Mouse (Mus musculus) layer of hippocampus, adult 11-12 months (tissue): Measurements from ENCODE around the gene Dlx3.

Experiments
- DNase-seq: peaks from one replicate; pipeline ENCODE4 v3.0.0; 2022; ENCODE audit warnings: low spot score

The Dlx3 gene

DNA sequence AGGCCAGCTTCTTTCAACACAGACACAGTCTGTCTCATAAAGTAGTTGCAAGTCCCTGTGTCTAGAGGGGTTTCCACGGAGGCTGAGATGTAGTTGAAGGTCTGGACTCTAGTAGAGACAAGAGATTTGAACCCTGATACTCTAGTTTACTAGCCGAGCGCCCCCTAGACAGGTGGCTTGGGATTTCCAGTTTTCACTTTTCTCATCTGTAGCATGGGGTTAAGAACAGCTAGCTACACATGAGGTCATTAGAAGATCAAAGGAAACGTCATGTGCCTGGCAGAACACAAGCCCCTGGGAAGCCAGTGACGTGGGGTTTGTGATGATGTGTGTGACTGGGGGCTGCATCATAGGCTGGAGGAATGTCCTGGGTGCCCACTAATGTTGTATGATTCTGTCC lies 37.4 kb downstream of the Dlx3 start:
- DNase-seq: no peak

DNA sequence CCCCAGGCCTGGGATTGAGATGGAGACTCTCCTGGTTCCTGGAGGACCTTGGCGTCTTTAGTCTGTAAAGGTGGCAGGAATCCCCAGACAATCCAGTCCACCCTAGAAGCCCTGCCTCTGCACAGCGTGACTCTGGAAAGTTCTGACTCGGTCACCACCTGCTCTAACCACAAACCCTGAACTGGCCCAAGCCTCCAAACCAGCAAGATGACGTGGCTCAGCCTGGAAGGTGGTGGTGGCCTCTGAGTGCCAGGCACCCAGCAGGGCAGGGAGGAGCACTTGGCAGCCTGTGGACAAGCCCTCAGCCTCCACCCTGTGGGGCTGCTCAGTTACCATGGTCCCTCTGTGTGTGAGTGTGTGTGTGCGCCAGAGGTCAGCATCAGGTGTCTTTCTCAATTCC lies 38.0 kb downstream of the Dlx3 start:
- DNase-seq: no peak

DNA sequence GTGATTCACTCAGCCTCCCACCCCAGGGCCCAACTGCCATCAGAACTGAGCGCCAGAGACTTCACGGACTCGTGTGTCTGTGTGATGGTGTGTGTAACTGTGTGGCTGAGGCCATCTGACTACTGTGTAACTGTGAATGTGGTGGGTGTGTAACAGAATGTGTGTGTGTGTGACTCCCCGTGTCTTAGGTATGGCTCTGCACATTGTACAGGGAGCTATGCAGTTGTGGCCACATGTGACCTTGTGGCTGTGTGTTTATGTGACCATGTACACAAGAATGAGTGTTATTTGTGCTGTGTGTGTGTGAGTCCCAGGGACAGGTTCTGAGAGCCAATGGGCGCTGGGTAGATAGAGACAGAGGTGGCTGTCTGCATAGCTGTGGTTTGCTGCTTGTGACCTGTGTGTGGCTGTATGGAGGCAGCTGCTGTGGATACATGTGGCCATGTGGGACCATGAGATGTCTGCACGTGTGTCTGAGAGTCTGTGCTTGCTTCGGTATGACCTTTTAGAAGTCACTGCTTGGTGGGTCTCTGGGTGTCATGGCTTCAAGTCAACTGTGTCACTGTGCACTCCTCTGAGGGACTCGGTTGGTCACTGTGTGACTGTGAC lies 39.9 kb downstream of the Dlx3 start:
- DNase-seq: no peak

DNA sequence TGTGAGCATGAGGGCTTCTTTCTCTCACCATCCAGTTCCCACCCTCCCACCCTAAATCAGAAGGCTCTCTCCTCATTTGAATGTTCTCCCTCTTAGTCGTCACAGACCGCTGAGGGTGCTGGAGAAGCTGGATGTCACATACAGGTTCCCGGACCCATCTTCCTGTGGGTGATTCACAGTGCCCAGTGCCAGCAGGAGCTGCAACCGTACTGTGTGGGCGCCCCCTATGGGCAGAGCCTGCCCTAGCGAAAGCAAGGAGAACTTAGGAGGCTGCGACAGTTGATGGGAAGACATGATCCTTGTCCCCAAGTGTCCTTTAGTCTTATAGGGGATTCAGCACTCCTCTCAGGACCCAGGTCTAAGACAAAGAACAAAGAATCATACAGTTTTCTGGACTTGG lies 40.8 kb downstream of the Dlx3 start:
- no peak for DNase-seq

DNA sequence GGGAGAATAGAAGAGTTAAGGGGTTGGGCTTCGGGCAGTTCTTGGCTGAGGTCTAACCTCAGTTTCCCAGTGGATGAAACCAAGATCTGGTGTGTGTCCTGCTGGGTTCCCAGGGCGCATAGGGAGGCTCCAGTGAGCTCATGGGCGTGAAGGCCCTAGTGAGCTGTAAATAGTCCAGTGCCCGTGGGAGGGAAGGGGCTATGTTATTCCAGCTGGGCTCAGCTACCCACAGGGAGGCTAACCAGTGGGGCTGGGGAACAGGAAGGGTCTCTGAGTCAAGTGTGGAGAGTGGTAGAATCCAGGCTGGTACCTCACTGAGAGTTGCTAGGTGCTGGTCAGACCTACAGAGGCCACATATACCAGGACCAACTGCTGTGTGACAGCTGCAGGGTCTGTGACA lies 41.8 kb downstream of the Dlx3 start:
- DNase-seq: no peak

DNA sequence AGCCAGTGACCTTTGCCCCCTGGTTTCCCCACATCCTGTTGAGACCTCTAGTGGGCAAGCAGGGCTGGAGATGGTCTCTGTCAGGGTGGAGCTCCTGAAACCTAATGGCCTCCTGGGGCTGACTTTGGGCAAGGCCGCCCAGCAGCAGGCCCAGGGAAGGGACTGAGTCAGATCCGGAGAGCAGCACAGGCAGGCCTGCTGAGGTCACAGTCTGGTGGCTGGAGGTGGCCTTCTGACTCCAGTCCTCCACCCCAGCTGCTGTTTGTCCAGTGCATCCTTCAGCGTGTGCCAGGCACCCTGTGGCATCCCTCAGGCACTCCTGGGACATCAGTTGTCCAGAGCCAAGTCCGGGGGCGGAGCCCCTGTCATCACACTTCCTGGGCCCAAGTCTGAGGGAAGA lies 45.9 kb downstream of the Dlx3 start:
- DNase-seq: no peak
